ENCODE assay signal across 16 mouse cellular contexts in the genomic region with DNA sequence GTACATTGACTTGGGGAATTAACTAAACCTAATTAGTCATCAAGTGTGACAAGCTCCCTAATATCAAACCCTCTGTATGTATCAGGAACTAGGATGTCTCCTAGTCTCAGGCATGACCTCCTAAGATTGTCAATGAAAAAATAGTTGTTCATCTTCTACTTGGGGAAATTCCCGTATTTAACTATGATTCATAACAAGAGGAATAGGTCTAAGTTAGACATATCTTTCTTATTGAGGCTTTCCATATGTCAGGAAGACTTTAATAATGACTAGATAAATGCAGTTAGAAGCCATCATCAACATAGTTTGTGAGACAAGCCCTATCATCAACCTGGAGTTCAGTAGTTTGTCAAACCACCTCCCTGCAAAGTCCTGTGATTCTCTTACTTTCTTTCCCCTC.
A peak's percentile ranks its signal among the peaks of the same experiment; 100 is the strongest.
DNase-seq lines count a peak whose midpoint lies in the region; TF ChIP-seq lines count a peak whose summit lies in the region.
"Had no signal": no experiment of that assay in that cellular context is flagged by ENCODE, and none has a peak within 500 bp of the region (broad histone marks: within the 10 kb centered on the region; RNA-seq: fewer than 3 reads in every experiment).

No protein-coding gene starts in this region.

- TF ChIP-seq CTCF in CH12.LX (conservative IDR thresholded peaks at IDR 0.05 in 1 of 2, IDR thresholded peaks at IDR 0.05 in 1 of 2; ENCODE audit: low read depth in 2 of 2, low read length in 2 of 2): no peak

- H3K9me3 ChIP-seq in CH12.LX (replicated peaks; ENCODE audit: low read length): no peaks in the 10 kb centered on the region

- no peak overlapping the region for H3K4me2 ChIP-seq in CH12.LX (ENCODE audit: insufficient read depth, low read depth, poor library complexity, severe bottlenecking)

- dilution Hi-C loops in CH12.LX (cut with MboI; ENCODE audit: extremely low pct_ligation_motif_present, extremely low pct_unique_long_range_greater_than_20kb, low sequenced_read_pairs): no loop called here

- H3K27me3 ChIP-seq in CH12.LX (replicated peaks): no peaks in the 10 kb centered on the region
- H3K27me3 ChIP-seq: Patski had no signal

- TF ChIP-seq EP300 in CH12.LX (IDR thresholded peaks at IDR 0.05; ENCODE audit: low read length): peak; percentile 68

- no peaks in the 10 kb centered on the region for H3K79me2 ChIP-seq in CH12.LX (replicated peaks; ENCODE audit: control insufficient read depth, extremely low read depth, insufficient read depth, poor library complexity, severe bottlenecking)

- H3K4me3 ChIP-seq in CH12.LX (replicated peaks in 1 of 3; ENCODE audit: low read depth in 2 of 3, low read length in 2 of 3, poor library complexity in 1 of 3): no peak overlapping the region

- H3K9ac ChIP-seq in CH12.LX (ENCODE audit: insufficient read depth, low read depth): no peak overlapping the region

- no peak for DNase-seq in CH12.LX (ENCODE audit: extremely low read depth)
- no peak for DNase-seq in heart, adult 11 months
- DNase-seq: adrenal gland, adult 2 months; adrenal gland, adult 8-10 months; adrenal gland, postnatal 10 days; adrenal gland, postnatal 14 days; adrenal gland, postnatal 25 days; adrenal gland, postnatal 36 days; B cell, adult 2 months; cerebellum, adult 11 months; cerebellum, adult 11-12 months; cerebellum, adult 18-20 months; cerebellum, adult 2 months; cerebellum, adult 8-10 months had no signal

- no peaks in the 10 kb centered on the region for H3K36me3 ChIP-seq in CH12.LX (replicated peaks in 1 of 2; ENCODE audit: control insufficient read depth in 1 of 2, insufficient read depth in 1 of 2, low read length in 1 of 2)
- H3K36me3 ChIP-seq: G1E had no signal

- TF ChIP-seq RAD21 in CH12.LX (IDR thresholded peaks at IDR 0.05; ENCODE audit: low read depth, low read length): no peak

- no peak overlapping the region for H3K27ac ChIP-seq in CH12.LX (ENCODE audit: insufficient read depth, low read depth)

- TF ChIP-seq POLR2A in CH12.LX (IDR thresholded peaks at IDR 0.05; ENCODE audit: low read depth, low read length): no peak

- peaks cover 6 to 13% of the 10 kb centered on the region in 2 experiments; a peak in 3 of 4 replicates for H3K4me1 ChIP-seq in CH12.LX (ENCODE audit: control insufficient read depth in 1 of 2, insufficient read depth in 2 of 2)

- in situ Hi-C loops in CH12.LX (cut with MboI; ENCODE audit: low pct_ligation_motif_present, low pct_unique_long_range_greater_than_20kb, low sequenced_read_pairs): no loop called here

TF ChIP-seq in CH12.LX, 34 proteins besides CTCF, POLR2A, EP300 and RAD21:
- TF ChIP-seq UBTF (IDR thresholded peaks at IDR 0.05; ENCODE audit: low read depth, low read length): no peak
- peak; percentile 74 for TF ChIP-seq IRF4 (IDR thresholded peaks at IDR 0.05; ENCODE audit: low read depth, low read length)
- TF ChIP-seq MAX (IDR thresholded peaks at IDR 0.05; ENCODE audit: low read length): no peak
- TF ChIP-seq ZC3H11A (IDR thresholded peaks at IDR 0.05; ENCODE audit: low read depth, low read length): no peak
- no peak for TF ChIP-seq CHD2 (IDR thresholded peaks at IDR 0.05; ENCODE audit: low read length)
- no peak for TF ChIP-seq SIN3A (IDR thresholded peaks at IDR 0.05; ENCODE audit: low read length)
- no peak for TF ChIP-seq MYC (IDR thresholded peaks at IDR 0.05; ENCODE audit: low read depth, low read length)
- TF ChIP-seq MAFK (IDR thresholded peaks at IDR 0.05; ENCODE audit: insufficient replicate concordance, low read length): no peak
- TF ChIP-seq ETS1 (conservative IDR thresholded peaks at IDR 0.05; ENCODE audit: low read depth, low read length): no peak
- TF ChIP-seq NRF1 (IDR thresholded peaks at IDR 0.05; ENCODE audit: low read depth, low read length): no peak
- TF ChIP-seq ZMIZ1 (IDR thresholded peaks at IDR 0.05; ENCODE audit: low read depth, low read length): no peak
- no peak for TF ChIP-seq BHLHE40 (IDR thresholded peaks at IDR 0.05; ENCODE audit: low read depth, low read length)
- TF ChIP-seq JUND (conservative IDR thresholded peaks at IDR 0.05; ENCODE audit: low read depth, low read length): 0 out of 2 replicates have a peak, but pooled peaks have one; percentile 35
- no peak for TF ChIP-seq TCF12 (IDR thresholded peaks at IDR 0.05; ENCODE audit: low read depth, low read length)
- TF ChIP-seq SMC3 (IDR thresholded peaks at IDR 0.05; ENCODE audit: low read depth, low read length): no peak
- TF ChIP-seq E2F4 (IDR thresholded peaks at IDR 0.05; ENCODE audit: insufficient replicate concordance, low read depth, low read length): no peak
- TF ChIP-seq KAT2A (IDR thresholded peaks at IDR 0.05; ENCODE audit: insufficient replicate concordance, low read length): no peak
- no peak for TF ChIP-seq USF1 (IDR thresholded peaks at IDR 0.05; ENCODE audit: low read depth, low read length)
- TF ChIP-seq GABPA (IDR thresholded peaks at IDR 0.05; ENCODE audit: insufficient replicate concordance, low read depth, low read length): no peak
- TF ChIP-seq JUN (IDR thresholded peaks at IDR 0.05; ENCODE audit: insufficient read depth, low read depth, low read length): peak; percentile 41; the same call in 1 of the 2 replicates
- TF ChIP-seq ZKSCAN1 (IDR thresholded peaks at IDR 0.05; ENCODE audit: borderline replicate concordance, low read depth, low read length): no peak
- no peak for TF ChIP-seq POLR2AphosphoS2 (IDR thresholded peaks at IDR 0.05; ENCODE audit: low read depth, low read length)
- TF ChIP-seq PAX5 (IDR thresholded peaks at IDR 0.05; ENCODE audit: low read length): no peak
- TF ChIP-seq CHD1 (IDR thresholded peaks at IDR 0.05; ENCODE audit: low read depth, low read length): no peak
- no peak for TF ChIP-seq ELF1 (IDR thresholded peaks at IDR 0.05; ENCODE audit: low read depth, low read length)
- TF ChIP-seq USF2 (conservative IDR thresholded peaks at IDR 0.05; ENCODE audit: low read depth, low read length): no peak
